Mouse (Mus musculus): ENCODE measurements around the gene Neurl1a. TPM values are rescaled to one million over a fixed set of nuclear protein-coding genes. Genes with fewer than 3 reads are reported as not detected.

The Neurl1a gene
- polyA plus RNA-seq, 1 experiment from 2014 or later = 5.4 TPM

- Histone ChIP-seq H3K36me3 (0 out of 2 replicates have a peak, but pooled peaks cover 2% of the 10 kb centered on the region), H3K4me2 (replicated peaks) (no peak overlapping the region), H3K27ac (no peak overlapping the region), H3K4me1 (replicated peaks) (peaks cover 1% of the 10 kb centered on the region; the same call in 1 of the 2 replicates), H3K27me3 (replicated peaks) (no peaks in the 10 kb centered on the region), H3K9me3 (no peaks in the 10 kb centered on the region), H3K9ac (no peak overlapping the region), H3K4me3 (replicated peaks) (no peak overlapping the region)
- 17% methylated on average over 5 of the region's 5 CpGs for WGBS
- peak; percentile 48 for ATAC-seq
Measured at GRCm38 (mm10) chr19:47259581-47259980, 81.0 kb downstream of the Neurl1a start.

DNA sequence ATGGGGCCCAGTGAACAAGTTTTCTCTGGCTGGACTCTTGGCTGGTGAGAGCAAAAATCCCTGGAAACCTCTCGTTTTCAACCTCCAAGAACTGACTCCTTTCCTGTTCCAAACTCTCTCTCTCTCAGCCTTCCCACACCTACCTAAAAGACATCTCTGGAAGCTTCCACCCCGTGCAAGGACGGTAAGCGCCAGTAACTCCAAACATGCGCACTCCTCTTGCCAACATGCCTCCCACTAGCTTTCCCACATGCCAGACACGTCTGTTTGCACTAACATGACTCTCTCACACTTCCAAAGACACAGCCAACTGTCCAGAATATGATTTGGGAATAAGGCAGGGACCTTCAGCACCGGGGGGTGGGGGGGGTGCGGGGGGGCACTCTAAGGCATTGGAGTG is 82.6 kb downstream of the Neurl1a start:
- no peaks in the 10 kb centered on the region for H3K27me3 ChIP-seq (replicated peaks)
- H3K4me3 ChIP-seq (replicated peaks) = no peak overlapping the region
- peaks cover 2% of the 10 kb centered on the region; the same call in 1 of the 2 replicates for H3K36me3 ChIP-seq
- 78% methylated on average over 8 of the region's 8 CpGs for WGBS
- H3K4me2 ChIP-seq (replicated peaks) = no peak overlapping the region
- peaks cover 3% of the 10 kb centered on the region; the same call in 1 of the 2 replicates for H3K4me1 ChIP-seq (replicated peaks)
- no peak for ATAC-seq
- no peak overlapping the region for H3K9ac ChIP-seq
- no peaks in the 10 kb centered on the region for H3K9me3 ChIP-seq
- no peak overlapping the region for H3K27ac ChIP-seq

GRCm38 (mm10) chr19:47263621-47264020 is 85.0 kb downstream of the Neurl1a start:
- Histone ChIP-seq H3K4me3 (replicated peaks) (no peak overlapping the region), H3K9me3 (no peaks in the 10 kb centered on the region), H3K4me1 (replicated peaks) (peaks cover 3% of the 10 kb centered on the region; the same call in 1 of the 2 replicates), H3K36me3 (peaks cover 23% of the 10 kb centered on the region), H3K27me3 (replicated peaks) (no peaks in the 10 kb centered on the region), H3K9ac (no peak overlapping the region), H3K27ac (no peak overlapping the region), H3K4me2 (replicated peaks) (no peak overlapping the region)
- no peak for ATAC-seq
- WGBS = 85% methylated on average over 8 of the region's 8 CpGs

- 44% methylated on average over 11 of the region's 11 CpGs for WGBS
- peaks cover 3% of the 10 kb centered on the region; the same call in 1 of the 2 replicates for H3K4me1 ChIP-seq (replicated peaks)
- H3K4me2 ChIP-seq (replicated peaks) = no peak overlapping the region
- peak; percentile 61 for ATAC-seq
- peaks cover 28% of the 10 kb centered on the region for H3K36me3 ChIP-seq
- no peaks in the 10 kb centered on the region for H3K9me3 ChIP-seq
- no peaks in the 10 kb centered on the region for H3K27me3 ChIP-seq (replicated peaks)
- no peak overlapping the region for H3K4me3 ChIP-seq (replicated peaks)
- H3K9ac ChIP-seq = no peak overlapping the region
- no peak overlapping the region for H3K27ac ChIP-seq
Measured at GRCm38 (mm10) chr19:47264322-47265092, 85.9 kb downstream of the Neurl1a start.

- 84% methylated on average over 18 of the region's 18 CpGs for WGBS
- Histone ChIP-seq H3K27ac (no peak overlapping the region), H3K36me3 (peaks cover 29% of the 10 kb centered on the region), H3K4me2 (replicated peaks) (no peak overlapping the region), H3K27me3 (replicated peaks) (no peaks in the 10 kb centered on the region), H3K4me1 (replicated peaks) (peaks cover 3% of the 10 kb centered on the region; the same call in 1 of the 2 replicates), H3K9me3 (no peaks in the 10 kb centered on the region), H3K4me3 (replicated peaks) (no peak overlapping the region), H3K9ac (no peak overlapping the region)
- ATAC-seq = no peak
Measured at GRCm38 (mm10) chr19:47266070-47266801, 87.6 kb downstream of the Neurl1a start.

DNA sequence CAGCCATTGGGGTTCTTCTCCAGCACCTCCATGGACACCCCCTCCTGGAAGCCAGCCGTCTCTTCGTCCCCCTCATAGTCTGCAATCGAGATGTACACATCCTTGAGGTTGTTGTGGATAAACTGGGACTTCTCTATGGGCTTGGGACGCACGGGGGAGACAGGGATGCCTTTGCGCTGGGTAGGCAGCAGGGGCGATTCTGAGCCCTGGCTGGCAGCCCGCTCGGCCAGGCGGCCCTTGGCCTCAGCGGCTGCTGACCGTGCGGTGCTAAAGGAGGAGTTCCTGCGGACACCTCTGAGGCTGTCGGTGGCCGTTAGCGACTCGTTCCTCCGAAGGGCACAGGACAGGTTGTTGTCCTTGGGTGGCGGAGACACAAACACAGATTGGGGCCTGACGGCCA is 88.4 kb downstream of the Neurl1a start:
- Histone ChIP-seq H3K9me3 (no peaks in the 10 kb centered on the region), H3K4me2 (replicated peaks) (no peak overlapping the region), H3K27ac (no peak overlapping the region), H3K36me3 (peaks cover 33% of the 10 kb centered on the region), H3K4me3 (replicated peaks) (no peak overlapping the region), H3K4me1 (replicated peaks) (peaks cover 3% of the 10 kb centered on the region; the same call in 1 of the 2 replicates), H3K9ac (no peak overlapping the region), H3K27me3 (replicated peaks) (no peaks in the 10 kb centered on the region)
- no peak for ATAC-seq
- WGBS = 89% methylated on average over 21 of the region's 21 CpGs

DNA sequence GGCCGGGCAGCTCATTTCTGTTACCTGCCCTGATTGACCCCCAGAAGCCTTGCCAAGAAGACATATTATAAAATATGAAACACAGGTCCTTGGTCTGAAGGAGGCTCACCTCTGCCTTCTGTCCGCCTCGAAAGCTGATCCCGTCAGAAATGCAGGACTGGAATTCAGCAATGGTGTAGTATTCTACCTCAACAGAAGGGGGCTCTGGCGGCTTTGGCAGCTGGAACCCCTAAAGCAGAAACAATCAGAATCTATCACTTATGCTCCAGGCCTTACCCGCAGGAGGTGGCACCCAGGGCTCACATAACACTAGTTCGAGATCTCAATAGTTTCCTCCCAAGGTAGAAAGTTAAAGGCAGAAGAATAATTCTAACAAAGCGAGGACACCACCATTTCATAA is 91.1 kb downstream of the Neurl1a start:
- Histone ChIP-seq H3K27me3 (replicated peaks) (no peaks in the 10 kb centered on the region), H3K4me1 (replicated peaks) (peaks cover under 1% of the 10 kb centered on the region; the same call in 1 of the 2 replicates), H3K4me2 (replicated peaks) (no peak overlapping the region), H3K9ac (no peak overlapping the region), H3K4me3 (replicated peaks) (no peak overlapping the region), H3K9me3 (no peaks in the 10 kb centered on the region), H3K36me3 (peaks cover 43% of the 10 kb centered on the region), H3K27ac (no peak overlapping the region)
- no peak for ATAC-seq
- WGBS = 57% methylated on average over 8 of the region's 8 CpGs

DNA sequence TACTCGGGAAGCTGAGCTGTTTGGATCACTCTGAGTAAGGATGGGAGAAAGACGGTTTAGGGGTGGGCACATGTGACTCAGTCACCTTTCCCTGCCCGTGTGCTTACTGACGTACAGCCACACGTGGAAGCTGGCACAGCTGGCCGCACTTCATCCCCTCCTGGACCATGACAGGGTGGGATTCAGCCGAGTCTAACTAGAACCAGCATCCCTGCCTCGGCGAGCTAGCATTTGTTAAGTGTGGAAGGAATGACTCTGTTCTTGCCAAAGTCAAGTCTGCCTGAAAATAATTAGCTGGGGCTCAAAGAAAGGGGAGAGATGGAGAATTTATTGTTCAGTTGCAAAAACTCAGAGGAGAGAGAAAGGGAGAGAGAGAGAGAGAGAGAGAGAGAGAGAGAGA is 91.9 kb downstream of the Neurl1a start:
- Histone ChIP-seq H3K4me1 (replicated peaks) (no peaks in the 10 kb centered on the region), H3K27me3 (replicated peaks) (no peaks in the 10 kb centered on the region), H3K9me3 (no peaks in the 10 kb centered on the region), H3K4me3 (replicated peaks) (no peak overlapping the region), H3K4me2 (replicated peaks) (no peak overlapping the region), H3K36me3 (peaks cover 43% of the 10 kb centered on the region), H3K27ac (no peak overlapping the region), H3K9ac (no peak overlapping the region)
- no peak for ATAC-seq
- 82% methylated on average over 9 of the region's 9 CpGs for WGBS

- Histone ChIP-seq H3K4me2 (replicated peaks) (no peak overlapping the region), H3K9ac (no peak overlapping the region), H3K27me3 (replicated peaks) (no peaks in the 10 kb centered on the region), H3K36me3 (peaks cover 31% of the 10 kb centered on the region), H3K9me3 (no peaks in the 10 kb centered on the region), H3K4me3 (replicated peaks) (no peak overlapping the region), H3K4me1 (replicated peaks) (peaks cover 9% of the 10 kb centered on the region; the same call in 1 of the 2 replicates), H3K27ac (no peak overlapping the region)
- peak; percentile 35; the same call in 1 of the 2 replicates for ATAC-seq
- WGBS = 64% methylated on average over 6 of the region's 6 CpGs
Measured at GRCm38 (mm10) chr19:47276730-47277129, 98.1 kb downstream of the Neurl1a start.

DNA sequence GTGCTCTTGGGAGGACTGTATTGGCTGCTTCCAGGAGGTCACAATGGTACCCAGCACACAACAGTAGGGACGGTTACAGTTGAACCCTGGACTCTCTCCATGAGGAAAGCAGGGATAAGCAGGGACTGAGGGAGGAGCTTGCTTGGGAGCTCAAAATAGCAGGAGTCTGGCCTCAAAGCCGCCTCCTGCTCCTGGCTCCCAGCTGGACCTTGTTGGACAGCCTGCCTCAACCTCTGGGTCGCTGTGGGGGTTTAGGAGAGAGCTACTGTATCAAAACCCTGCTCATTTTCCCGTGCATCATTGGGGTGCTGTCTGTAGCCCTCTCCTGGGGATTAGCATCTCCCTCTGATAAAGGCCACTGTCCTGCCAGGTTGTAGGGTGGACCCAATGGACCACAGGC is 100.8 kb downstream of the Neurl1a start:
- peak overlapping the region; percentile 62 for H3K27ac ChIP-seq
- peaks cover 21% of the 10 kb centered on the region for H3K36me3 ChIP-seq
- ATAC-seq = no peak
- H3K4me3 ChIP-seq (replicated peaks) = no peak overlapping the region
- H3K4me2 ChIP-seq (replicated peaks) = no peak overlapping the region
- WGBS = 64% methylated on average over 4 of the region's 4 CpGs
- H3K9ac ChIP-seq = no peak overlapping the region
- peaks cover 14% of the 10 kb centered on the region; the same call in 1 of the 2 replicates for H3K4me1 ChIP-seq (replicated peaks)
- H3K9me3 ChIP-seq = no peaks in the 10 kb centered on the region
- H3K27me3 ChIP-seq (replicated peaks) = no peaks in the 10 kb centered on the region

GRCm38 (mm10) chr19:47279788-47280532 is 101.3 kb downstream of the Neurl1a start:
- peak overlapping the region; percentile 62 for H3K27ac ChIP-seq
- ATAC-seq = no peak
- no peaks in the 10 kb centered on the region for H3K27me3 ChIP-seq (replicated peaks)

DNA sequence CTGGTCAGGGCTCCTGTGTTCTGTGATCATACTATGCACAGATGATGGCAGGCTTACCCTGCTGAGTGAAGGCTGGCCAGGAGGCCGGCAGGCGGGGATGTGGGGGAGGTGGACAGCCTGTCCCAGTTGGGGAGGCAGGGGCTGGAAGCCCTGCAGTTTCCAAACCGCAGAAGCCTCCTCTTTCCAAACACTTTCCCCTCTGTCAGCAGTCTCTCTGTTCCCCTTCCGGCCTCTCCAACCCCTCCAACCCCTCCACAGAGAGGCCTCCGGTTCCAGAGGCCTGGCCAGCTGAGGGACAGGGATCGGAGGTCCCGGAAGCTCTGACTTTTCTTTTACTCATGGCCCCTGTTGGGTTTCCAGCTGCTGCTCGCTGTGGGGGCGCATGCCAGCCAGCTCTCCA is 102.3 kb downstream of the Neurl1a start:
- Histone ChIP-seq H3K4me1 (replicated peaks) (peaks cover 14% of the 10 kb centered on the region; the same call in 1 of the 2 replicates), H3K4me3 (replicated peaks) (no peak overlapping the region), H3K9ac (no peak overlapping the region), H3K4me2 (replicated peaks) (no peak overlapping the region), H3K36me3 (peaks cover 24% of the 10 kb centered on the region), H3K27me3 (replicated peaks) (no peaks in the 10 kb centered on the region), H3K27ac (no peak overlapping the region), H3K9me3 (no peaks in the 10 kb centered on the region)
- 85% methylated on average over 9 of the region's 9 CpGs for WGBS
- no peak for ATAC-seq

More at GRCm38 (mm10) chr19:47279788-47280532, 101.3 kb downstream of the Neurl1a start:
- Histone ChIP-seq H3K4me1 (replicated peaks) (peaks cover 14% of the 10 kb centered on the region; the same call in 1 of the 2 replicates), H3K36me3 (peaks cover 25% of the 10 kb centered on the region), H3K9me3 (no peaks in the 10 kb centered on the region), H3K4me2 (replicated peaks) (no peak overlapping the region), H3K4me3 (replicated peaks) (no peak overlapping the region), H3K9ac (no peak overlapping the region)
- 77% methylated on average over 15 of the region's 15 CpGs for WGBS

Data from intestine, embryonic 15.5 days (tissue).